Mouse (Mus musculus) monocyte, adult 2 months (primary cell): ENCODE data around the gene Lsg1.

Experiments
- DNase-seq, 2 experiments: peaks; one replicate each; pipeline ENCODE4 v3.0.0; 2022; ENCODE audit warnings: low spot score in 2 of 2, low read depth in 1 of 2

The Lsg1 gene

DNA sequence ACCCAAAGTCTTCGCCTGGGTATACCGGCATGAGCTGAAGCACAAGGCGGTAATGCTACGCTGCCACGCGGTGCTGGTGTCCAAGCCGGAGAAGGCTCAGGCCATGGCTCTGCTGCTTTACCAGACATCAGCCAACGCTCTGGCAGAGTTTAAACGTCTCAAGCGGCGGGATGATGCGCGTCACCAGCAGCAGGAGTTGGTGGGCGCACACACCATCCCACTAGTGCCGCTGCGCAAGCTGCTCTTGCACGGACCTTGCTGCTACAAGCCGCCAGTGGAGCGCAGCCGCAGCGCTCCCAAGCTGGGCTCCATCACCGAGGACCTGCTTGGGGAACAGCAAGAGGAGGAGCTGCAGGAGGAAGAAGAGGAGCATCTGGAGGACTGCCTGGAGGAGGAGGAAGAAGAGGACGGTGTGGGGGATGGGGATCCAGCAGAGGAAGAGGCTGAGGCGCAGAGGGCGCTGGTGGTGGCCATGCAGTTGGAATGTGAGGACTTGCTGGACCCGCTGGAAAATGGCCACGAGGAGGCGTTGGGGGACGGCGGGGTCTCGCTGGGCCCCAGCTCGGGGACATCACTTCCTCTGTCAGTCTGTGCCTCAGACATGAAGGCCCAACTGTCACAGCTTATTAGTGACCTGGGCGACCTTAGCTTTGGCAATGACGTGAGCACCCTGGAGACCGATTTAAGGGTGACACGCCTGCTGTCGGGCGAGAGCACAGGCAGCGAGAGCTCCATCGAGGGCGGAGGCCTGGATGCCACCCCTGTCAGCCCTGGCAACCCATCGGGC lies 13.8 kb upstream of the Lsg1 start:
- no peak for DNase-seq

- peak in 1 of 2 experiments; percentile 15 for DNase-seq
Observed at GRCm38 (mm10) chr16:30600431-30601045, 13.1 kb upstream of the Lsg1 start.

DNA sequence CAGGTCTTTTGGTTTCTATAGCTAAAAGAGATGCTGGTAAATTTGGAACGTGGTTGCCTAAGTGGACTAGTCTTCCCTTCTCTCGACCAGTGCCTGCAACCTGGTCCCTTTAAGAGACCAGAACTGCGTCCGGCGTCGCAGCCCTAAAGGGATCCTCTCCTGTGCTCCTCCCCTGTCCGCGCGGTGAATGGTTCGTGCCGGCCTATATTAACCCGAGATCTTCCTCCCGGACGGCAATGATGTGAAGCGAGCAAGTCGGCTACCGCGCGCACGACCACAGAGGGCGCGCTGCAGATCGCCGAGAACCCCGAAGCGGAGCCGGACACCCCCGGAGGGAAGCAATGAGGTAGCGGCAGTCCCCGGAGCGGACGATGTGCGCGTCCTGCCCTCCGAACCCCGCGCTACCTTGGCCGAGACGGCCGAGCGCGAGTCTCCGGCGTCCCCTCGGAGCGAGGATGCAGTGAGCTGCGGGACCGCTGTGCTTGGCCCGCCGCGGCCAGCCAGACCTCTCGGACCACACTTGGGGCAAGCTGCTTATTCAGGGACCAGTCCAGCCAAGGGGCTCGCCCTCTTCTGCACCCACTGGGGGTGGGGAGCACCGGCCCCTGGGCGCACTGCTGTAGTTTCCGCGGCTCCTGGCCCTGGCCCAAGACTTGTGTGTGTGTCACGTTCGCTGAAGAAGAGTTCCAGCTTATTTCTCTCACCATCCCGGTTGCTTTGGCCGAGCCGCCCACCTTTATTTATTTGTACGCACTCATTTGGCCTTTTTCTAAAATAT lies 12.3 kb upstream of the Lsg1 start, which contains the start of gene Fam43a:
TSS of gene Fam43a (plus strand) at position 233 of the 778 bp plus-strand sequence.
- peak; percentile 64 to 86 for DNase-seq

DNA sequence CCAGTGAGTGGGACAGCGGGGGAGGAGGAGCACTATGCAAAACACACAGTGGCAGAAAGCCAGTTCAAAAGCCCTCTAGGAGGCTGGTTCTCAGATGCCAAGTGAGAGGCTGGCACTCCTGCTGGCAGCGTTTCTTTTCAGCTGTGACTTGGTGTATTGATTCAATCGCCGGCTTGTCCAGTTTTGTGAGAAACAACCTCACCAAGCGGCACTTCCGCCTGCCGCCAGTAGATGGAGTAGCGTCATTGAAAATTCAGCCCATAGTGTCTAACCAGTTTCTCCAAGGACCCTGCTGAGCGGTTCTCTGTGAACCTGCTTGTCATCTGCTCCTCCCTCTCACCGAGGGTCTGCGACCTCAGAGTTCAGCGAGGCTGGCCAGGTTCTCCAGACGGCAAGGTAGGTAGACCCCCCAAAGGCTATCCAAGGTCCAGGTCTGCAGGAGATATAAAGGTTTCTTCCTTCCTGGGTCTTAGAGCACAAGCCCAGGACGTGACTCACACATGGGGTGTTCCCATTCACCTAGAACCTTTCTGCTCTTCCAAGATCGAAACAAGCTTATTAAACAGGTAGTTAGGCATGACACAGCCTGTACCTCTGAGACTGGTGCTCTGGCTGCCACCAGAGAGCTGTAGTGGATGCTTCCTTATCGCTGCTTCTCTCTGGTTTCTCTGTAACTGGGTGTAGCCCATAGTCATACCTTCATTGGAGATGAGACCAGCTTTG lies 9.7 kb upstream of the Lsg1 start:
- DNase-seq = peak in 1 of 2 experiments; percentile 80

DNA sequence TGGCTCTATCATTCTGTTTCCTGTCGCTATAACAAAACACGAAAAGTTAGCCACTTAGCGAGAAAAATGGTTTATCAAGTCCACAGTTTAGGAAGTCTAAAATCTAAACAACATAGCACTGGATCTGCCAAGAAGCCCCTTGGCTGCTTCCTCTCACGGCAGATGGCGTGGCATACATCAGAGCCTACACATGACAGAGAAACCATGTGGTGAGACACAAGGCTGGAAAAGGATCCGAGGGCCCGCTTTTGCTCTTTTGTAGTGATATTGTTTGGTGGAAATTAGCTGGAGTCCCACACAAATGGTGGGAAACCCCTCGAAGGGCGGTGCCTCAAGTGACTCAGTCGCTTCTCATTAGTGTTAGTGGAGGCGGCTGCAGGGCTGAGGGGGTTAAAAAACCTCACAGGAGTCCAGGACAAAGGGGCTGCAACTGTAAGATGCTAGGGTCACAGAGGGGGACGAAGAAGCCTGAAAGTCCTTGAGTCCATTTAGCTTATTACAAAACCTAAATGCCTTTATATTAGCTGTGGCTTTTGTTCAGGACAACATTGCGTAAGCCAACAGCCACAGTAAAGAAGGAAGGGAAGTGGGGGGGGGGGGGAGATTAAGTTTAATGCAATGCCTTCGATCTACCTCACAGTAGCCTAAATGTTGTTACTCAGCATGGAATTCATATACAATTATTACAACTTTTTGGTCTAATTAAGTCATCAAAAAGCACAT lies 8.6 kb upstream of the Lsg1 start:
- peak in 1 of 2 experiments; percentile 14 for DNase-seq

DNA sequence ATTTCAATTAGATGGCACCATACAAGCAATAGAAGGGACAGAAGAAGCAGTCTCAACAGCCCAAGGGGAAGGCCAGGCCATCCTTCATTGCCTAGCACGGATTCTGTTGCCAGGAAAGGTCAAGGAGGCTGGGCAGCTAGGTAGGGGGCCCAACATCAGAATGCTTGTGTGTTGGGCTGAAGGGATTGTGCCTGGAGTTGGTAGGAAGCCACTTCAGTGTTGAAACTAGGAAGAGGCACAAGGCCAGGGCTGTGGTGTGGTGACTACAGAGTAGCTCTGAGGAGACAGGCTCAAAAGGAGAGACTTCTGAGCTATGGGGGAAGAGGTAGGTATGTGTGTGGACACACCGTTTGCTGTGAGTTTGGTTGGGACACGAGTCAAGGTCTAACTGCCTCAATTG lies 8.0 kb upstream of the Lsg1 start:
- DNase-seq = no peak

- no peak for DNase-seq
Observed at GRCm38 (mm10) chr16:30591990-30592389, 4.6 kb upstream of the Lsg1 start.

GRCm38 (mm10) chr16:30590264-30591209 lies 3.1 kb upstream of the Lsg1 start:
- DNase-seq = no peak

DNA sequence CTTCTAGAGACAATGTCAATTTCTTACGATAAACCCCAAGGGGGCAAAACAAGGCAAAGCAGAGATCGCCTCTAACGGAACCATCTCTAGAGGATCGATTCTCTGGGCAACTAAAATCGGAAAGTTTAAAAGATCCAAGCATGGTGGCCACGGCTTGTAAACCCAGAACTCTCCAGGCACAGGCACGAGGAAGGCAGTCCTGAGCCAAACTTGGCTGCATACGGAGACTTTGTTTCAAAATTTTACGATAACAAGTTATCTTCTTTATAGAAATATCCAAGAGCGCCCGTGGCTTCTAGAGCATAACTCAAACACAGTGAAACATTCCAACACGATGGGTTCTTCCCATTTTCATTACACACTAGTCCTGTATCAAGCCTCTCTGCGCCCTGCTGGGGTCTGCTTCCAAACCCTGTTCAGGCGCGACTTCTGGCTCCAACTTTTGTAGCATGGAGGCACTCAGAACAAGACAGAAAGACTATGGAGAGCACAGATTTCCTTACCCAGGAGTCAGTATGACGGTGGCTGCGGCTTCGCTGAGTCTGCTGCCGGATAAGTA lies 378 bp downstream of the Lsg1 start:
- DNase-seq = no peak

- no peak for DNase-seq
Observed at GRCm38 (mm10) chr16:30580765-30581164, 6.6 kb downstream of the Lsg1 start.

GRCm38 (mm10) chr16:30576392-30576791 lies 11.0 kb downstream of the Lsg1 start:
- no peak for DNase-seq

- no peak for DNase-seq
Observed at GRCm38 (mm10) chr16:30575815-30576214, 11.6 kb downstream of the Lsg1 start.

DNA sequence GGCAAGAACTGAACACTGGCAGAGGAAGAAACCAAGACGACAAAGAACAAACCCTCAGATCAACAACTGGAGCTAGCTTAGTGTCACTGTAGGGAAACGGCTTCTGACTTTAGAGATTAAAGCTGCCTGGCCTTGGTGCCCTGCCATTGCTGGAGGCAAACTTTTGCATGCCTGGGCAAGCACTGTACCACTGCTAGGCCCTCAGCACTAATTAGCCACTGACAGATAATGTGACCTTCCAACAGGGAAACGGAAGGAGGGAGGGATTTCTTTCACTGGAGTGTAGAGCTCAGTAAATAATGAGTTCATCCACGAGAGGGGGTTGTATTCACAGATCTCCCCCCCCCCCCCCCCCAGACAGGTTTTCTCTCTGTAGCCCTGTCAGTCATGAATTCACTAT lies 15.2 kb downstream of the Lsg1 start:
- DNase-seq = no peak

DNA sequence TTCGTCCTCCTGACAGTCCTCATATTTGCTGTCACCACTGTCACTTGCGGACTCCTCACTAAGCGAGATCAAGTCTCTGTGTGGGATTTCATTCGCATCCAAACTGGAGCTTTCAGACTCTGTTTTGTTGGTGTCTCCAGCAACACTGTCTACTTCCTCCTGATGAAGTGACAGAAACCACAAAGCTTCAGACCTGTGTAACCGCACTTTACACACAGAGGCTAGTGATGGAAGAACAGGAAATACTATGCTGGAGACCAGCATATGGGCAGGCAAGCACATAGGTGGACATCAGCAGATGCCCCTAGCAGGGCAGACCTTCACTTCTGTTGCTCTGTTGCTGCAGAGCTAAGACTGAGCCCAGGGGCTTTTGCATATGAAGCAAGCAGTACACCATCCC lies 16.0 kb downstream of the Lsg1 start:
- no peak for DNase-seq

GRCm38 (mm10) chr16:30570173-30570572 lies 17.2 kb downstream of the Lsg1 start:
- no peak for DNase-seq

DNA sequence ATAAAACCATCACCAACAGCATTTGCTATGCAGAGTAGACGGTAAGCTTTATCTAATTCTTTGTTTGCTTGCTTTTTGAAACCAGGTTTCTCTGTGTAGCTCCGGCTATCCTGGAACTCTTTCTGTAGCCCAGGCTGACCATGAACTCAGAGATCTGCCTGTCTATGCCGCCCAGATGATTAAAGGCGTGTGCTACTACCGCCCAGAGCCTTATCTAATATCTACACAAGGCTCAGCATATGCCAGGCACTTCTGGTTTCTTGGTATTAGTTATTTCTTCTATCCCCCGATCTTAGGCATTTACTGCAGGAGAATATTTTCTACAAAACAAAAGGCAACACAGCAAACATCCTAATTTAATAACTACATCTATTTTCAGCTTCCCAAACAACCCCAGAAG lies 21.8 kb downstream of the Lsg1 start:
- DNase-seq = no peak

DNA sequence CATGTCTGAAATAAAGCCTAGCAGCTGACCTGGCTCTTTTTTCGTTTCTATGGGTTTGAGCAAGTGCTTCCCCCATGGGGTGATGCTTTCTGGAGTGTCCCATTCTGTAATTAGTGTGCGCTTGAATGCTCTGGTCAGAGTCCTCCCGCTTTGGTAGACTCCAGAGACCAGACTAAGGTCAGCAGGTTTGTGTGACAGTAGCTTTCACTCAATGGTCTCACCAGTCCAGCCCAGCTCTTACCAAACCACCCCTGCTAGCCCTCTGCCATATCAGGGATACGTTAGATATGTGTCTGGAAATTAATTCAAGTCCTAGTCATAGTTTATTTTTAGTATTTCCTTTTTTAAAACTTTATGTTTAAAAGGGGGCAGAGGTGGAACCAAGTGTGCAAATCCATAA lies 26.8 kb downstream of the Lsg1 start:
- no peak for DNase-seq

- DNase-seq = no peak
Observed at GRCm38 (mm10) chr16:30559312-30559992, 27.9 kb downstream of the Lsg1 start.

DNA sequence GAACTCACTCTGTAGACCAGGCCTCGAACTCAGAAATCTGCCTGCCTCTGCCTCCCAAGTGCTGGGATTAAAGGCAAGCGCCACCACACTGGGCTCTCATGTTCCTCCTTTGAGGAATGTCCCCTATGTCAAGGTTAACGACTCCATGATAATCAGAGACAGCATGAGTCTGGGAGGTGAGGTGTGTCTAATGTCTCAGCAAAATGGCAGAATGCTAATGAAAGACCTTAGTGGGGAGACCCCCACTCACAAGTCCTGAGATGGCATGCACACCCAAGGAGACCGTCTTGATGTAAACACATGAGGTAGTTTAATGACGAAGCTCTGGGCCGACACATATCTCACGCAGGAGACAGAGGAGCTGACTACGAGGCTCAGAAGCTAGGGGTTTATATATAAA lies 33.3 kb downstream of the Lsg1 start:
- no peak for DNase-seq
